Mouse (Mus musculus): ENCODE measurements around the gene Tubgcp6. TPM values are rescaled to one million over a fixed set of nuclear protein-coding genes. Genes with fewer than 3 reads are reported as not detected.
A peak's percentile ranks its signal among the peaks of the same experiment; 100 is the strongest.

Gene Tubgcp6
- polyA plus RNA-seq, 1 experiment from 2014 or later = 9.1 TPM

GRCm38 (mm10) chr15:89124312-89124711 is 1.4 kb upstream of the Tubgcp6 start:
- H3K4me1 ChIP-seq (ENCODE audit: control insufficient read depth, insufficient read depth, low read length) = peaks cover 43% of the 10 kb centered on the region
- H3K9me3 ChIP-seq (replicated peaks; ENCODE audit: control insufficient read depth, low read length) = no peaks in the 10 kb centered on the region
- no peaks in the 10 kb centered on the region for H3K27me3 ChIP-seq (ENCODE audit: control insufficient read depth, insufficient read depth, low read length)
- no peak overlapping the region for H3K4me2 ChIP-seq (ENCODE audit: low read depth, low read length)
- 90% methylated on average over 3 of the region's 3 CpGs for WGBS
- H3K9ac ChIP-seq (ENCODE audit: low read length) = no peak overlapping the region
- no peak overlapping the region for H3K27ac ChIP-seq (ENCODE audit: low read length)
- ATAC-seq (replicated peaks; ENCODE audit: extremely low read depth, insufficient read depth, low FRiP score) = no peak
- no peak overlapping the region for H3K4me3 ChIP-seq (ENCODE audit: low read length)
- H3K36me3 ChIP-seq (ENCODE audit: control insufficient read depth, insufficient read depth) = peaks cover 3% of the 10 kb centered on the region; the same call in 1 of the 2 replicates

GRCm38 (mm10) chr15:89123595-89123994 is 683 bp upstream of the Tubgcp6 start:
- peaks cover 40% of the 10 kb centered on the region for H3K4me1 ChIP-seq (ENCODE audit: control insufficient read depth, insufficient read depth, low read length)
- peak overlapping the region; percentile 94 for H3K4me2 ChIP-seq (ENCODE audit: low read depth, low read length)
- peaks cover 6% of the 10 kb centered on the region; the same call in 1 of the 2 replicates for H3K36me3 ChIP-seq (ENCODE audit: control insufficient read depth, insufficient read depth)
- H3K27me3 ChIP-seq (ENCODE audit: control insufficient read depth, insufficient read depth, low read length) = no peaks in the 10 kb centered on the region
- ATAC-seq (replicated peaks; ENCODE audit: extremely low read depth, insufficient read depth, low FRiP score) = 0 out of 2 replicates have a peak, but pooled peaks have one; percentile 4
- WGBS = 29% methylated on average over 11 of the region's 11 CpGs
- H3K4me3 ChIP-seq (ENCODE audit: low read length) = peak overlapping the region; percentile 69
- peak overlapping the region; percentile 59 for H3K27ac ChIP-seq (ENCODE audit: low read length)
- H3K9ac ChIP-seq (ENCODE audit: low read length) = peak overlapping the region; percentile 75
- no peaks in the 10 kb centered on the region for H3K9me3 ChIP-seq (replicated peaks; ENCODE audit: control insufficient read depth, low read length)

- H3K36me3 ChIP-seq (ENCODE audit: control insufficient read depth, insufficient read depth) = peaks cover 18% of the 10 kb centered on the region
These were observed 4.9 kb downstream of the Tubgcp6 start for GRCm38 (mm10) chr15:89118007-89118406.

DNA sequence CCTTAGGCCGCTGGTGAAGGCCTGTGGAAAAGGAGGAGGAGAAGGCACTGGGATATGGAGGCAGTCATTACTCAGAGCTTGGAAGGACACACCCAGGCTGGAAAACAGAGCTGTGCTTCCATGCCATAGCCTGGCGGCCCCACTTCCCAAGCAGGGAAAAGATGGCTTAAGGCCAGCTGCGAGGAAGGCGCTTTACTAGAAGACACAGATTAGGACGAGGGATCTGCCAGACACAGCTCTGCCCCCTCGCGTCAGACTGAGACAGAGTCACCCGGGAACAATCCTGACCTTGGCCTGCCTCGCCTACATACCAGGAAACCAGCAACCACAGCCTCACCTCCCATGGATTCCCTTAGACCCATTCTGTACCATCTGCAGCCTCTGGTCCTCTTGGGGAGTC is 12.8 kb downstream of the Tubgcp6 start:
- H3K9ac ChIP-seq (ENCODE audit: low read length) = no peak overlapping the region
- peaks cover 44% of the 10 kb centered on the region for H3K36me3 ChIP-seq (ENCODE audit: control insufficient read depth, insufficient read depth)
- no peaks in the 10 kb centered on the region for H3K9me3 ChIP-seq (replicated peaks; ENCODE audit: control insufficient read depth, low read length)
- peak; percentile 58; the same call in 1 of the 2 replicates for ATAC-seq (replicated peaks; ENCODE audit: extremely low read depth, insufficient read depth, low FRiP score)
- H3K4me2 ChIP-seq (ENCODE audit: low read depth, low read length) = no peak overlapping the region
- H3K27ac ChIP-seq (ENCODE audit: low read length) = no peak overlapping the region
- H3K4me3 ChIP-seq (ENCODE audit: low read length) = no peak overlapping the region
- H3K4me1 ChIP-seq (ENCODE audit: control insufficient read depth, insufficient read depth, low read length) = no peaks in the 10 kb centered on the region
- H3K27me3 ChIP-seq (ENCODE audit: control insufficient read depth, insufficient read depth, low read length) = no peaks in the 10 kb centered on the region
- WGBS = 59% methylated on average over 9 of the region's 9 CpGs

More at GRCm38 (mm10) chr15:89118007-89118406, 4.9 kb downstream of the Tubgcp6 start:
- Histone ChIP-seq H3K9ac (ENCODE audit: low read length) (no peak overlapping the region), H3K9me3 (replicated peaks; ENCODE audit: control insufficient read depth, low read length) (no peaks in the 10 kb centered on the region), H3K4me3 (ENCODE audit: low read length) (no peak overlapping the region), H3K4me1 (ENCODE audit: control insufficient read depth, insufficient read depth, low read length) (peaks cover 25% of the 10 kb centered on the region), H3K4me2 (ENCODE audit: low read depth, low read length) (no peak overlapping the region), H3K27me3 (ENCODE audit: control insufficient read depth, insufficient read depth, low read length) (no peaks in the 10 kb centered on the region), H3K27ac (ENCODE audit: low read length) (no peak overlapping the region)
- ATAC-seq (replicated peaks; ENCODE audit: extremely low read depth, insufficient read depth, low FRiP score) = no peak

- Histone ChIP-seq H3K9ac (ENCODE audit: low read length) (no peak overlapping the region), H3K4me2 (ENCODE audit: low read depth, low read length) (no peak overlapping the region), H3K4me3 (ENCODE audit: low read length) (no peak overlapping the region), H3K9me3 (replicated peaks; ENCODE audit: control insufficient read depth, low read length) (no peaks in the 10 kb centered on the region), H3K36me3 (ENCODE audit: control insufficient read depth, insufficient read depth) (peaks cover 61% of the 10 kb centered on the region), H3K4me1 (ENCODE audit: control insufficient read depth, insufficient read depth, low read length) (no peaks in the 10 kb centered on the region), H3K27ac (ENCODE audit: low read length) (no peak overlapping the region), H3K27me3 (ENCODE audit: control insufficient read depth, insufficient read depth, low read length) (no peaks in the 10 kb centered on the region)
- 92% methylated on average over 1 of the region's 1 CpGs for WGBS
- ATAC-seq (replicated peaks; ENCODE audit: extremely low read depth, insufficient read depth, low FRiP score) = no peak
These were observed 15.9 kb downstream of the Tubgcp6 start for GRCm38 (mm10) chr15:89106976-89107375.

- Histone ChIP-seq H3K36me3 (ENCODE audit: control insufficient read depth, insufficient read depth) (peaks cover 65% of the 10 kb centered on the region), H3K4me2 (ENCODE audit: low read depth, low read length) (no peak overlapping the region), H3K27me3 (ENCODE audit: control insufficient read depth, insufficient read depth, low read length) (no peaks in the 10 kb centered on the region), H3K4me3 (ENCODE audit: low read length) (no peak overlapping the region), H3K9me3 (replicated peaks; ENCODE audit: control insufficient read depth, low read length) (no peaks in the 10 kb centered on the region), H3K27ac (ENCODE audit: low read length) (no peak overlapping the region), H3K9ac (ENCODE audit: low read length) (no peak overlapping the region), H3K4me1 (ENCODE audit: control insufficient read depth, insufficient read depth, low read length) (no peaks in the 10 kb centered on the region)
- no peak for ATAC-seq (replicated peaks; ENCODE audit: extremely low read depth, insufficient read depth, low FRiP score)
- WGBS = 90% methylated on average over 13 of the region's 13 CpGs
These were observed 16.8 kb downstream of the Tubgcp6 start for GRCm38 (mm10) chr15:89106073-89106472.

GRCm38 (mm10) chr15:89104425-89104824 is 18.5 kb downstream of the Tubgcp6 start:
- WGBS = 89% methylated on average over 8 of the region's 8 CpGs
- no peak for ATAC-seq (replicated peaks; ENCODE audit: extremely low read depth, insufficient read depth, low FRiP score)

GRCm38 (mm10) chr15:89103921-89104320 is 19.0 kb downstream of the Tubgcp6 start:
- H3K9me3 ChIP-seq (replicated peaks; ENCODE audit: control insufficient read depth, low read length) = no peaks in the 10 kb centered on the region
- H3K4me1 ChIP-seq (ENCODE audit: control insufficient read depth, insufficient read depth, low read length) = no peaks in the 10 kb centered on the region
- no peak overlapping the region for H3K9ac ChIP-seq (ENCODE audit: low read length)
- WGBS = 86% methylated on average over 10 of the region's 10 CpGs
- no peak overlapping the region for H3K27ac ChIP-seq (ENCODE audit: low read length)
- peaks cover 83% of the 10 kb centered on the region for H3K36me3 ChIP-seq (ENCODE audit: control insufficient read depth, insufficient read depth)
- no peak overlapping the region for H3K4me3 ChIP-seq (ENCODE audit: low read length)
- no peaks in the 10 kb centered on the region for H3K27me3 ChIP-seq (ENCODE audit: control insufficient read depth, insufficient read depth, low read length)
- no peak for ATAC-seq (replicated peaks; ENCODE audit: extremely low read depth, insufficient read depth, low FRiP score)
- H3K4me2 ChIP-seq (ENCODE audit: low read depth, low read length) = no peak overlapping the region

More at GRCm38 (mm10) chr15:89104425-89104824, 18.5 kb downstream of the Tubgcp6 start:
- Histone ChIP-seq H3K4me2 (ENCODE audit: low read depth, low read length) (no peak overlapping the region), H3K4me3 (ENCODE audit: low read length) (no peak overlapping the region), H3K36me3 (ENCODE audit: control insufficient read depth, insufficient read depth) (peaks cover 79% of the 10 kb centered on the region), H3K27me3 (ENCODE audit: control insufficient read depth, insufficient read depth, low read length) (no peaks in the 10 kb centered on the region), H3K9me3 (replicated peaks; ENCODE audit: control insufficient read depth, low read length) (no peaks in the 10 kb centered on the region), H3K9ac (ENCODE audit: low read length) (no peak overlapping the region), H3K27ac (ENCODE audit: low read length) (no peak overlapping the region), H3K4me1 (ENCODE audit: control insufficient read depth, insufficient read depth, low read length) (no peaks in the 10 kb centered on the region)

- Histone ChIP-seq H3K27me3 (ENCODE audit: control insufficient read depth, insufficient read depth, low read length) (no peaks in the 10 kb centered on the region), H3K9ac (ENCODE audit: low read length) (no peak overlapping the region), H3K27ac (ENCODE audit: low read length) (no peak overlapping the region), H3K4me1 (ENCODE audit: control insufficient read depth, insufficient read depth, low read length) (no peaks in the 10 kb centered on the region), H3K4me3 (ENCODE audit: low read length) (no peak overlapping the region), H3K9me3 (replicated peaks; ENCODE audit: control insufficient read depth, low read length) (no peaks in the 10 kb centered on the region), H3K36me3 (ENCODE audit: control insufficient read depth, insufficient read depth) (peaks cover 79% of the 10 kb centered on the region), H3K4me2 (ENCODE audit: low read depth, low read length) (no peak overlapping the region)
- 86% methylated on average over 5 of the region's 5 CpGs for WGBS
- no peak for ATAC-seq (replicated peaks; ENCODE audit: extremely low read depth, insufficient read depth, low FRiP score)
These were observed 20.3 kb downstream of the Tubgcp6 start for GRCm38 (mm10) chr15:89102646-89103045.
